30 mouse cellular contexts compared by ENCODE assay signal in genomic region chr2:143041596-143041995, GRCm38 (mm10). TPM values are rescaled to one million over a fixed set of nuclear protein-coding genes. Genes with fewer than 3 reads are reported as not detected.
DNase-seq lines count a peak whose midpoint lies in the region; ATAC-seq and TF ChIP-seq lines count a peak whose summit lies in the region.
"Had no signal": no experiment of that assay in that cellular context is flagged by ENCODE, and none has a peak within 500 bp of the region (broad histone marks: within the 10 kb centered on the region; RNA-seq: fewer than 3 reads in every experiment).

No protein-coding gene starts in this region.

- H3K9ac ChIP-seq in liver, adult 2 months (ENCODE audit: low read depth, low read length), result no peak overlapping the region
- no peak overlapping the region for H3K9ac ChIP-seq in liver, postnatal 0 days (replicated peaks)
- H3K9ac ChIP-seq: embryonic facial prominence, embryonic 13.5 days; forebrain, embryonic 12.5 days; forebrain, embryonic 15.5 days; heart, embryonic 13.5 days; hindbrain, embryonic 12.5 days; hindbrain, embryonic 15.5 days had no signal

- H3K4me1 ChIP-seq in liver, adult 2 months (ENCODE audit: control insufficient read depth, insufficient read depth, low read length), result no peaks in the 10 kb centered on the region
- no peaks in the 10 kb centered on the region for H3K4me1 ChIP-seq in liver, postnatal 0 days (ENCODE audit: insufficient read depth)
- H3K4me1 ChIP-seq: embryonic facial prominence, embryonic 10.5 days; embryonic facial prominence, embryonic 13.5 days; forebrain, embryonic 12.5 days; forebrain, embryonic 15.5 days; heart, embryonic 10.5 days; heart, embryonic 13.5 days; hindbrain, embryonic 12.5 days; hindbrain, embryonic 15.5 days had no signal

- H3K79me2 ChIP-seq in liver, adult 2 months (ENCODE audit: control insufficient read depth, insufficient read depth, low read length), result no peaks in the 10 kb centered on the region

- intact Hi-C loops in heart, postnatal 10 days (cut with DNase I), result no loop called here

- peak; percentile 49 for DNase-seq in liver, adult 2 months (ENCODE audit: extremely low read depth, low read depth, low spot score)
- DNase-seq in liver, postnatal 0 days, result no peak
- DNase-seq in adipocyte (ENCODE audit: low spot score), result peak; percentile 54
- DNase-seq in adrenal gland, postnatal 10 days, result peak; percentile 15
- DNase-seq in cerebellum, postnatal 10 days, result no peak
- no peak for DNase-seq in heart, postnatal 10 days
- DNase-seq: cerebellum, adult 11-12 months; cerebellum, adult 9-10 months; cerebellum, postnatal 25 days; embryo, embryonic 11 days; gastrocnemius, postnatal 36 days; heart, adult 2 months; kidney, adult 2 months had no signal

- no peak overlapping the region for H3K27ac ChIP-seq in liver, adult 2 months (replicated peaks; ENCODE audit: insufficient read depth, low read depth, low read length)
- no peak overlapping the region for H3K27ac ChIP-seq in liver, postnatal 0 days (ENCODE audit: low read depth)
- H3K27ac ChIP-seq: embryonic facial prominence, embryonic 10.5 days; embryonic facial prominence, embryonic 13.5 days; forebrain, embryonic 12.5 days; forebrain, embryonic 15.5 days; heart, adult 2 months; heart, embryonic 10.5 days; heart, embryonic 13.5 days; hindbrain, embryonic 12.5 days; hindbrain, embryonic 15.5 days had no signal

- 35% methylated on average over 1 of the region's 1 CpGs for WGBS in liver, adult 2 months
- 67% methylated on average over 1 of the region's 1 CpGs for whole genome bisulfite sequencing in liver, postnatal 0 days (ENCODE audit: insufficient replicate concordance)

- TF ChIP-seq EP300 in liver, postnatal 0 days (IDR thresholded peaks at IDR 0.05; ENCODE audit: low read depth), result no peak

- H3K4me2 ChIP-seq in liver, postnatal 0 days (ENCODE audit: low read depth, low read length), result no peak overlapping the region
- H3K4me2 ChIP-seq: embryonic facial prominence, embryonic 13.5 days; forebrain, embryonic 12.5 days; forebrain, embryonic 15.5 days; heart, embryonic 13.5 days; hindbrain, embryonic 12.5 days; hindbrain, embryonic 15.5 days had no signal

- H3K36me3 ChIP-seq in liver, adult 2 months (ENCODE audit: control insufficient read depth, insufficient read depth, low read length), result no peaks in the 10 kb centered on the region
- no peaks in the 10 kb centered on the region for H3K36me3 ChIP-seq in liver, postnatal 0 days (replicated peaks; ENCODE audit: insufficient read depth, low read length)
- H3K36me3 ChIP-seq: embryonic facial prominence, embryonic 10.5 days; embryonic facial prominence, embryonic 13.5 days; forebrain, embryonic 12.5 days; forebrain, embryonic 15.5 days; heart, embryonic 10.5 days; heart, embryonic 13.5 days; hindbrain, embryonic 12.5 days; hindbrain, embryonic 15.5 days had no signal

- TF ChIP-seq CTCF in liver, adult 2 months (IDR thresholded peaks at IDR 0.05; ENCODE audit: low read depth, low read length), result no peak
- no peak for TF ChIP-seq CTCF in liver, postnatal 0 days (IDR thresholded peaks at IDR 0.05; ENCODE audit: low read depth)

- H3K27me3 ChIP-seq in liver, adult 2 months (ENCODE audit: control insufficient read depth, insufficient read depth, low read length), result no peaks in the 10 kb centered on the region
- H3K27me3 ChIP-seq in liver, postnatal 0 days (ENCODE audit: insufficient read depth, low read length), result no peaks in the 10 kb centered on the region
- H3K27me3 ChIP-seq: embryonic facial prominence, embryonic 13.5 days; forebrain, embryonic 12.5 days; forebrain, embryonic 15.5 days; heart, embryonic 13.5 days; hindbrain, embryonic 12.5 days; hindbrain, embryonic 15.5 days had no signal

- ATAC-seq in liver, postnatal 0 days, result no peak
- ATAC-seq: activated CD4-positive, CD25-positive, alpha-beta regulatory T cell, adult 4 months; forebrain, embryonic 15.5 days; intestine, postnatal 0 days had no signal

- H3K4me3 ChIP-seq in liver, adult 2 months (ENCODE audit: insufficient read depth, low read depth, low read length), result no peak overlapping the region
- no peak overlapping the region for H3K4me3 ChIP-seq in liver, postnatal 0 days (ENCODE audit: low read depth, low read length)
- H3K4me3 ChIP-seq: embryonic facial prominence, embryonic 10.5 days; embryonic facial prominence, embryonic 13.5 days; erythroblast, embryonic 14.5 days; forebrain, embryonic 12.5 days; forebrain, embryonic 15.5 days; heart, adult 2 months; heart, embryonic 10.5 days; heart, embryonic 13.5 days; hindbrain, embryonic 12.5 days; hindbrain, embryonic 15.5 days had no signal

- no peak for TF ChIP-seq POLR2A in liver, adult 2 months (IDR thresholded peaks at IDR 0.05; ENCODE audit: extremely low read depth, insufficient read depth, low read length)

- no peaks in the 10 kb centered on the region for H3K9me3 ChIP-seq in liver, postnatal 0 days (ENCODE audit: low read length)
- H3K9me3 ChIP-seq: embryonic facial prominence, embryonic 10.5 days; embryonic facial prominence, embryonic 13.5 days; forebrain, embryonic 12.5 days; forebrain, embryonic 15.5 days; heart, embryonic 10.5 days; heart, embryonic 13.5 days; hindbrain, embryonic 12.5 days; hindbrain, embryonic 15.5 days had no signal

RNA-seq across cellular contexts. Expression of gene Snrpb2, which starts 21.2 kb away (rescaled TPM):
- 11.9 and 14.2 TPM in 2 replicates for total RNA-seq in liver, adult 2 months (2014; rRNA removed)
- polyA plus RNA-seq in liver, adult 2 months (2012; rRNA removed), result 1.4 and 1.5 TPM in 2 replicates
- polyA plus RNA-seq in liver, postnatal 0 days (2015; fragmentation: Nextera tagmentation; extraction: Ambion mirVana), result 30.0 and 30.4 TPM in 2 replicates
- 10 to 100 TPM; 41.4 to 48.3 TPM for total RNA-seq in adrenal gland, postnatal 10 days (2021)
- 10 to 100 TPM; 29.7 to 32.5 TPM for total RNA-seq in heart, postnatal 10 days (2021)

RNA-seq across cellular contexts. Expression of gene Otor, which starts 36.7 kb away (rescaled TPM):
- not detected in 2 replicates for total RNA-seq in liver, adult 2 months (2014; rRNA removed)
- polyA plus RNA-seq in liver, adult 2 months (2012; rRNA removed), result not detected in 2 replicates
- polyA plus RNA-seq in liver, postnatal 0 days (2015; fragmentation: Nextera tagmentation; extraction: Ambion mirVana), result not detected in 2 replicates
- not detected for total RNA-seq in adrenal gland, postnatal 10 days (2021)
- not detected for total RNA-seq in heart, postnatal 10 days (2021)
- total RNA-seq: ES-E14; gastrocnemius, adult 8-10 months; gastrocnemius, postnatal 36 days; granulocyte monocyte progenitor cell, adult 5-6 weeks; heart, adult 2 months; heart, postnatal 25 days; hematopoietic stem cell, adult 5-6 weeks had no signal
- polyA plus RNA-seq: activated CD4-positive, CD25-positive, alpha-beta regulatory T cell, adult 4 months; cortical plate, adult 2 months; erythroblast, embryonic 14.5 days; heart, adult 2 months; kidney, adult 2 months had no signal

Comparison
In these comparisons a context has a peak if more than half of its experiments do, and no peak if none do; other contexts are left out.
1. DNase-seq: peak in liver, adult 2 months (single experiment), adipocyte (single experiment) and adrenal gland, postnatal 10 days (single experiment); none in liver, postnatal 0 days (single experiment), cerebellum, postnatal 10 days (0 of 2) and heart, postnatal 10 days (0 of 2).